8 mouse cellular contexts compared by ENCODE assay signal in genomic region chr4:136139326-136140110, GRCm38 (mm10). TPM values are rescaled to one million over a fixed set of nuclear protein-coding genes. Genes with fewer than 3 reads are reported as not detected.
DNase-seq lines count a peak whose midpoint lies in the region; ATAC-seq and TF ChIP-seq lines count a peak whose summit lies in the region.

No protein-coding gene starts in this region.

- no peak for TF ChIP-seq CTCF in spleen, adult 2 months (IDR thresholded peaks at IDR 0.05; ENCODE audit: extremely low read depth, insufficient read depth, insufficient read length, insufficient replicate concordance)

- TF ChIP-seq POLR2A in spleen, adult 2 months (IDR thresholded peaks at IDR 0.05; ENCODE audit: low read depth, low read length): no peak

- no peaks in the 10 kb centered on the region for H3K36me3 ChIP-seq in spleen, adult 2 months (ENCODE audit: control insufficient read depth, insufficient read depth, low read length)
- H3K36me3 ChIP-seq in hindbrain, embryonic 13.5 days: no peaks in the 10 kb centered on the region
- no peaks in the 10 kb centered on the region for H3K36me3 ChIP-seq in limb, embryonic 15.5 days
- no peaks in the 10 kb centered on the region for H3K36me3 ChIP-seq in stomach, embryonic 16.5 days (ENCODE audit: control insufficient read depth, insufficient read depth, low read length)

- no peak overlapping the region for H3K9ac ChIP-seq in hindbrain, embryonic 13.5 days
- no peak overlapping the region for H3K9ac ChIP-seq in limb, embryonic 15.5 days
- H3K9ac ChIP-seq in stomach, embryonic 16.5 days (ENCODE audit: low read length): no peak overlapping the region

- no peak for ATAC-seq in hindbrain, embryonic 13.5 days (ENCODE audit: low FRiP score)
- no peak for ATAC-seq in limb, embryonic 15.5 days (ENCODE audit: insufficient number of reproducible peaks, low FRiP score, low TSS enrichment, low read depth)
- no peak for ATAC-seq in stomach, embryonic 16.5 days (ENCODE audit: insufficient read depth, low FRiP score)

- H3K4me2 ChIP-seq in hindbrain, embryonic 13.5 days: peak overlapping the region; percentile 54; the same call in 1 of the 2 replicates
- H3K4me2 ChIP-seq in limb, embryonic 15.5 days: peak overlapping the region; percentile 34
- H3K4me2 ChIP-seq in stomach, embryonic 16.5 days (ENCODE audit: low read depth, low read length): peak overlapping the region; percentile 38

- 72% methylated on average over 17 of the region's 17 CpGs for WGBS in spleen, adult 2 months
- WGBS in hindbrain, embryonic 13.5 days: 52% methylated on average over 17 of the region's 17 CpGs
- WGBS in limb, embryonic 15.5 days: 48% methylated on average over 17 of the region's 17 CpGs
- WGBS in stomach, embryonic 16.5 days: 46% methylated on average over 17 of the region's 17 CpGs

- H3K9me3 ChIP-seq in hindbrain, embryonic 13.5 days: no peaks in the 10 kb centered on the region
- no peaks in the 10 kb centered on the region for H3K9me3 ChIP-seq in limb, embryonic 15.5 days
- H3K9me3 ChIP-seq in stomach, embryonic 16.5 days (replicated peaks; ENCODE audit: control insufficient read depth, low read length): no peaks in the 10 kb centered on the region

- H3K4me3 ChIP-seq in spleen, adult 2 months (ENCODE audit: extremely low read depth, insufficient read depth, insufficient read length): no peak overlapping the region
- H3K4me3 ChIP-seq in hindbrain, embryonic 13.5 days: no peak overlapping the region
- peak overlapping the region; percentile 14 for H3K4me3 ChIP-seq in limb, embryonic 15.5 days
- H3K4me3 ChIP-seq in stomach, embryonic 16.5 days (replicated peaks; ENCODE audit: low read length): no peak overlapping the region

- peaks cover 10% of the 10 kb centered on the region for H3K4me1 ChIP-seq in spleen, adult 2 months (ENCODE audit: control insufficient read depth, insufficient read depth, insufficient read length)
- peaks cover 77% of the 10 kb centered on the region for H3K4me1 ChIP-seq in hindbrain, embryonic 13.5 days (replicated peaks)
- peaks cover 69% of the 10 kb centered on the region for H3K4me1 ChIP-seq in limb, embryonic 15.5 days
- peaks cover 45% of the 10 kb centered on the region for H3K4me1 ChIP-seq in stomach, embryonic 16.5 days (ENCODE audit: control insufficient read depth, insufficient read depth, low read length)

- DNase-seq in spleen, adult 2 months (ENCODE audit: low read depth in 1 of 2, low spot score in 2 of 2): no peak
- no peak for DNase-seq in spleen, postnatal 4 days (ENCODE audit: low spot score in 2 of 2)
- no peak for DNase-seq in frontal cortex, postnatal 25 days (ENCODE audit: low spot score in 2 of 2)
- DNase-seq in thymus, adult 18-20 months: no peak
- DNase-seq in embryo, embryonic 10 days (ENCODE audit: low spot score): no peak

- H3K27me3 ChIP-seq in spleen, adult 2 months (ENCODE audit: control insufficient read depth, insufficient read depth, low read length): peaks cover 7% of the 10 kb centered on the region; the same call in 1 of the 2 replicates
- H3K27me3 ChIP-seq in hindbrain, embryonic 13.5 days: no peaks in the 10 kb centered on the region
- no peaks in the 10 kb centered on the region for H3K27me3 ChIP-seq in limb, embryonic 15.5 days
- H3K27me3 ChIP-seq in stomach, embryonic 16.5 days (ENCODE audit: control insufficient read depth, insufficient read depth, low read length): no peaks in the 10 kb centered on the region

- peak overlapping the region; percentile 26; the same call in 1 of the 2 replicates for H3K27ac ChIP-seq in spleen, adult 2 months (ENCODE audit: insufficient read depth, low read length)
- peak overlapping the region; percentile 87 for H3K27ac ChIP-seq in hindbrain, embryonic 13.5 days
- H3K27ac ChIP-seq in limb, embryonic 15.5 days: peak overlapping the region; percentile 98
- H3K27ac ChIP-seq in stomach, embryonic 16.5 days (ENCODE audit: low read length): peak overlapping the region; percentile 93

RNA-seq across cellular contexts. Expression of gene Id3, which starts 3.8 kb away (rescaled TPM):
- 138 and 195 TPM in 2 replicates for polyA plus RNA-seq in spleen, adult 2 months (2012; rRNA removed)
- polyA plus RNA-seq in hindbrain, embryonic 13.5 days (2015; fragmentation: Nextera tagmentation; extraction: Ambion mirVana): 234 and 269 TPM in 2 replicates
- polyA plus RNA-seq in limb, embryonic 15.5 days (2015; fragmentation: Nextera tagmentation; extraction: Ambion mirVana): 488 and 490 TPM in 2 replicates
- 271 and 285 TPM in 2 replicates for polyA plus RNA-seq in stomach, embryonic 16.5 days (2015; fragmentation: Nextera tagmentation; extraction: Ambion mirVana)

RNA-seq across cellular contexts. Expression of gene E2f2, which starts 32.7 kb away (rescaled TPM):
- polyA plus RNA-seq in spleen, adult 2 months (2012; rRNA removed): 32.1 and 33.5 TPM in 2 replicates
- 2.7 and 3.2 TPM in 2 replicates for polyA plus RNA-seq in hindbrain, embryonic 13.5 days (2015; fragmentation: Nextera tagmentation; extraction: Ambion mirVana)
- polyA plus RNA-seq in limb, embryonic 15.5 days (2015; fragmentation: Nextera tagmentation; extraction: Ambion mirVana): 10.0 and 14.5 TPM in 2 replicates
- polyA plus RNA-seq in stomach, embryonic 16.5 days (2015; fragmentation: Nextera tagmentation; extraction: Ambion mirVana): 7.7 and 9.3 TPM in 2 replicates

Comparison
In these comparisons a context has a peak if more than half of its experiments do, and no peak if none do; other contexts are left out.
1. H3K27ac ChIP-seq: peak in every context shown above with its lines; median percentile 98 in limb, embryonic 15.5 days; 93 in stomach, embryonic 16.5 days; 87 in hindbrain, embryonic 13.5 days; 26 in spleen, adult 2 months.